Mouse (Mus musculus): Measurements from ENCODE around the gene Ralb. TPM values are rescaled to one million over a fixed set of nuclear protein-coding genes. Genes with fewer than 3 reads are reported as not detected.

Ralb gene
- polyA plus RNA-seq, 1 experiment from 2014 or later = 58.7 TPM

DNA sequence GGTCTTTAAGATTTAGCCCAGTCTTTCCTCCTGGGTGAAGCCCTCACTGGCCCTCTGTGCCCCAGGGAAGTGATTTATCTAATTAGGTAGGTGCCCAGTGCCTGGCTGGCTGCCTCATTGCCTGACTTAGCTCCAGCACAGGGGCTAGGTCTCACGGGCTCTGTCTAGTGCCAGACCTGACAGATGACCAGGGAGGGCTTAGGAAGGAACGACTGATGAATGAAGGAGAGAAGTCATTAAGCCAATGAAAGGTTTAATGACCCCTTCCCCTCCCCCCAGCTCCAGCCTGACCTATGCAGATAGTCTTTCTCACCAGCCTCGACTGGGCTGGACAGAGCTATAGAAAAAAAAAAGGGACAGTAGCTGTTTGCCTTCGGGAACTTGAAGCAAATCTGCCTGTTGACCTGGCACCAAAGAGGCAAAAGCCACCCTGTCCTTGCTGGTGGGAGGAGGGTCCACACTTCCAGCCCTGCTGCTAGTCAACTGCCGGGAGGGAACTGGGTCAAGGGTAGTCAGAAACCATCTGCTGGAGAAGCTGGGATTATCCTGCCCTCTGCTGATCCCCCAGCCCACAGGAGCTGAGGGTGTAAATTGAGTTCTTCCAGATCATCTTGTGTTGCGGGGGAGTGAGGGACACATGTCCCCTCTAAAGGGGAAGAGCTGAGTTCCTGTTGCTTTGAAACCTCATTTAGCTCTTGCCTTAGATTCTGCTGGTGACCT is 80.3 kb downstream of the Ralb start:
- Histone ChIP-seq H3K36me3 (no peaks in the 10 kb centered on the region), H3K4me1 (replicated peaks) (peaks cover 33% of the 10 kb centered on the region), H3K9me3 (no peaks in the 10 kb centered on the region), H3K27ac (no peak overlapping the region), H3K4me2 (replicated peaks) (no peak overlapping the region), H3K4me3 (replicated peaks) (no peak overlapping the region), H3K9ac (replicated peaks) (no peak overlapping the region), H3K27me3 (peaks cover 67% of the 10 kb centered on the region)
- 47% methylated on average over 6 of the region's 6 CpGs for WGBS
- no peak for ATAC-seq

GRCm38 (mm10) chr1:119423510-119423909 is 81.1 kb downstream of the Ralb start:
- Histone ChIP-seq H3K4me1 (replicated peaks) (peaks cover 41% of the 10 kb centered on the region), H3K27ac (no peak overlapping the region), H3K36me3 (no peaks in the 10 kb centered on the region), H3K27me3 (peaks cover 74% of the 10 kb centered on the region), H3K9ac (replicated peaks) (no peak overlapping the region), H3K9me3 (no peaks in the 10 kb centered on the region), H3K4me2 (replicated peaks) (no peak overlapping the region), H3K4me3 (replicated peaks) (no peak overlapping the region)
- WGBS = 4% methylated on average over 14 of the region's 14 CpGs
- 0 out of 2 replicates have a peak, but pooled peaks have one; percentile 1 for ATAC-seq

- H3K9ac ChIP-seq (replicated peaks) = peak overlapping the region; percentile 76
- no peaks in the 10 kb centered on the region for H3K36me3 ChIP-seq
- H3K4me3 ChIP-seq (replicated peaks) = peak overlapping the region; percentile 64
- H3K27me3 ChIP-seq = peaks cover 84% of the 10 kb centered on the region
- peak; percentile 7; the same call in 1 of the 2 replicates for ATAC-seq
- WGBS = 1% methylated on average over 32 of the region's 32 CpGs
- no peaks in the 10 kb centered on the region for H3K9me3 ChIP-seq
- H3K4me2 ChIP-seq (replicated peaks) = peak overlapping the region; percentile 99
- H3K4me1 ChIP-seq (replicated peaks) = peaks cover 46% of the 10 kb centered on the region
- no peak overlapping the region for H3K27ac ChIP-seq
Measured at GRCm38 (mm10) chr1:119422460-119423015, 82.1 kb downstream of the Ralb start.

DNA sequence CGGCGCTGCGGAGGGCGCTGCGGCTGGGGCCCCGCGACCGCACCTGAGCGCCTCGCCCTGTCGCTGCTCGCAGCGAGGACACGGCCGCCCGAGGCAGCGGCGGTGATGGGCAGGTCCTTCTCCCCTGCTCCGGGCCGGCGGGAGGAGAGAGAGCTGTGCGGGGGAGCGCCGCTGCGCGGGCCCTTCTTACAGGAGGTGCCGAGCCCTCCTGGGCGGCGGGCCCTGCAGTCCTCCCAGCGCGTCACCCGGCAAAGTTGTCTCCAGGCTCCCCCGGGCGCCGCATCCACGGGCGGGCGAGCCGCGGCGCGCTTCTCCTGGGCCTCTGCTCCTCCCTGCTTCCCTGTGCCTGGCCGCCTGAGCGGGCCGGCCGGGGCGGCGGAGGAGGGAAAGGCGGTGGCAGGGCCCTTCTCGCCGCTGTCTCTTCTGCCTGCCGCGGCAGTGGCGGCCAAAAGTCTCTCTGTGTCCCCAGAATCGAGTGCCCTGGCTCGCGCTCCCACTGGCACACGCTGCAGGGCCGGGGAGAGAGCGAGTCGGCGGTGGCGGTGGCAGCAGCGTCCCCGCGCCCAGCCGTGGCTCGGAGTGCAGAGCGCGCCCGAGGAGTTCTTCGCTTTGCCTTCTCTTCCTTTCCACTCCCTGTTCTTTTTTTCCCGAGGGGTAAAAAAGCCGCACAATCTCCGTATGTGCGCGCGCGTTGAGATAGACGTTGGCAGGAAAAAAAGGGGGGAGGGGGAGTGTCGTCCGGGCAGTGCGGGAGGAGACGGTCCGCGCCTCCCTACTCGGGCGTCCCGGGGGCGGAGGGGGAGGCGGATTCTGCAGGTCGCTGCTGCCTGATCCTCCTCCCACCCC is 82.8 kb downstream of the Ralb start, which contains the start of gene Inhbb:
Inhbb (minus strand) TSS at position 673 of the 846 bp plus-strand sequence.
- peaks cover 46% of the 10 kb centered on the region for H3K4me1 ChIP-seq (replicated peaks)
- H3K9ac ChIP-seq (replicated peaks) = peak within 1 kb of the TSS; percentile 76
- H3K27ac ChIP-seq = peak within 1 kb of the TSS; percentile 56
- peak within 1 kb of the TSS; percentile 64 for H3K4me3 ChIP-seq (replicated peaks)
- H3K27me3 ChIP-seq = peaks cover 92% of the 10 kb centered on the region
- no peaks in the 10 kb centered on the region for H3K9me3 ChIP-seq
- no peaks in the 10 kb centered on the region for H3K36me3 ChIP-seq
- WGBS = under 1% methylated on average over 57 of the region's 92 CpGs
- peak; percentile 35 for ATAC-seq
- H3K4me2 ChIP-seq (replicated peaks) = peak within 1 kb of the TSS; percentile 99

DNA sequence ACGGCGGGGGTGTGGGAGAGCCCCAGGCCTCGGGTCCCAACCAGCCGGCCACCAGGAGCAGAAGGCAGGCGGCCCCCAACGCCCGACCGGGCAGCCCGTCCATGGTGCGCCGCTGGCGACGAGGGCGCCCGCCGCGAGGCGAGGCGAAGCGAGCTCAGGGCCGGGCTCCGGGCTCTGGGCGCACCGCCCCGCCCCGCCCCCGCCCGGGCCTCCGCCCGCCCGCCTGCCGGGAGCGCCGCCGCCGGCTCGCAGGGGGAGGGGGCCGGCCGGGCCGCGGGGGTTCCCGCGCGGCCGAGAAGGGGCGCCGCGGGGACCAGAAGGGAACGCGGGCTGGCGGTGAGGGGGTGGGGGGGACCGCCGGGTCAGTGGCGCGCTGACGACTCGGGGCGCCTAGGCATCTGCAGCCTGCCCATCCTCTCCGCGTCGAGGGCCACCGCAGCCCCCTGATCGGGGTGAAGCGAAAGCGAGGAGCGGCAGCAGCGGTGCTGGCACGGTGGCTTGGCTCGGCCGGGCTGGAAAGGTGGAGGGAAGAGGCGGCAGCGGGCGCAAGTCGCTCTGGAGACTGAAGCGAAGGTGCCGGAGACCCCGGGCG is 83.5 kb downstream of the Ralb start:
- H3K4me3 ChIP-seq (replicated peaks) = peak overlapping the region; percentile 64
- WGBS = 0% methylated on average over 33 of the region's 78 CpGs
- H3K36me3 ChIP-seq = no peaks in the 10 kb centered on the region
- peak overlapping the region; percentile 56 for H3K27ac ChIP-seq
- H3K4me1 ChIP-seq (replicated peaks) = peaks cover 46% of the 10 kb centered on the region
- peak overlapping the region; percentile 76 for H3K9ac ChIP-seq (replicated peaks)
- H3K27me3 ChIP-seq = peaks cover 97% of the 10 kb centered on the region
- H3K4me2 ChIP-seq (replicated peaks) = peak overlapping the region; percentile 99
- ATAC-seq = peak; percentile 49
- no peaks in the 10 kb centered on the region for H3K9me3 ChIP-seq

Other genes starting within 250 kb of the Ralb start
- 1.2 and 1.6 TPM in 2 replicates for gene Inhbb, start 82.5 kb downstream of the Ralb start, polyA plus RNA-seq (2015; fragmentation: Nextera tagmentation; extraction: Ambion mirVana)
- 18.6 and 23.0 TPM in 2 replicates for gene Tmem185b, start 21.4 kb upstream of the Ralb start, polyA plus RNA-seq (2015; fragmentation: Nextera tagmentation; extraction: Ambion mirVana)
- gene Epb41l5, start 144.2 kb upstream of the Ralb start, polyA plus RNA-seq (2015; fragmentation: Nextera tagmentation; extraction: Ambion mirVana) = 24.2 and 25.4 TPM in 2 replicates